Mouse (Mus musculus) spleen, adult 2 months (tissue): ENCODE measurements at regions not wholly inside any gene's neighbourhood (a gene's known extent, or its start where the extent isn't known, plus 50 kb on each side); places are given as distances from the start of the nearest gene placed in this dataset.

Source experiments
- CTCF ChIP-seq: fragments of 200-500 bp; IDR thresholded peaks from 2 replicates; pipeline ENCODE4 v1.5.1; 2011; ENCODE audit warnings: mild to moderate bottlenecking, inconsistent platforms; ENCODE audit not compliant: insufficient read depth, insufficient read length, insufficient replicate concordance; ENCODE audit errors: extremely low read depth
- POLR2A ChIP-seq: fragments of 200-500 bp; IDR thresholded peaks from 2 replicates; pipeline ENCODE4 v1.6.1; 2011; ENCODE audit warnings: low read depth, low read length, inconsistent platforms

- TF ChIP-seq POLR2A (no peak), CTCF (no peak)
Measured at GRCm38 (mm10) chr12:73842000-73842675, 59.0 kb upstream of the Hif1a start.
